Mouse (Mus musculus): ENCODE results near the gene 4932411N23Rik.
"Not testable (repeated sequence)": the region's sequence is repeated elsewhere in the genome, so short reads cannot be mapped to it uniquely, and the experiment has no call there.

Gene 4932411N23Rik

GRCm38 (mm10) chrX:126815768-126816167 is at the start of gene 4932411N23Rik:
Gene 4932411N23Rik, minus strand, starts transcription at chrX:126815868.
- DNase-seq: no peak

- DNase-seq: no peak
These were observed 35.8 kb downstream of the 4932411N23Rik start for GRCm38 (mm10) chrX:126779895-126780294.

DNA sequence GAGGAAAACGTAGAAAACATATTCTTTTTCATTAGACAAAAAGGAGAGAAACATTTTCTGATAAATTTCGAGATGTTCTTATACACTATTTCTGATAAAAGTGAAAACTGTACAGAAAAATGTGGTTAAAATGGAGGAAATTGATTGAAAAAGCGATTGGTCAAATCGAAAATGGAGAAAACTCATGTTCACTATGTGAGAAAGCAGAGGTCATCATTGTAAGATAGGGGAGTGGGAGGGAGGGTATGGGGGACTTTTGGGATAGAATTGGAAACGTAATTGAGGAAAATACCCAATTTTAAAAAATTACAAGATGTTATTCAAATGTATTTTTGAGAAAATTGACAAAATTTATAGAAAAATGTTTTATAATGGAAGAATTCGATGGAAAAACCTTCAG is 38.0 kb downstream of the 4932411N23Rik start:
- DNase-seq: not testable (repeated sequence)

- DNase-seq: not testable (repeated sequence)
These were observed 40.8 kb downstream of the 4932411N23Rik start for GRCm38 (mm10) chrX:126774846-126775245.

DNA sequence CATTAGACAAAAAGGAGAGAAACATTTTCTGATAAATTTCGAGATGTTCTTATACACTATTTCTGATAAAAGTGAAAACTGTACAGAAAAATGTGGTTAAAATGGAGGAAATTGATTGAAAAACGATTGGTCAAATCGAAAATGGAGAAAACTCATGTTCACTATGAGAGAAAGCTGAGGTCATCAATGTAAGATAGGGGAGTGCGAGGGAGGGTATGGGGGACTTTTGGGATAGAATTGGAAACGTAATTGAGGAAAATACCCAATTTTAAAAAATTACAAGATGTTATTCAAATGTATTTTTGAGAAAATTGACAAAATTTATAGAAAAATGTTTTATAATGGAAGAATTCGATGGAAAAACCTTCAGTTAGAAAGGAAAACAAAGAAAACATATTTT is 42.2 kb downstream of the 4932411N23Rik start:
- peak in 1 of 2 experiments; percentile 1 for DNase-seq

Data from cerebellum, postnatal 36 days (tissue).